Mouse (Mus musculus): ENCODE data around the gene Gsto1. TPM values are rescaled to one million over a fixed set of nuclear protein-coding genes. Genes with fewer than 3 reads are reported as not detected.

Gene Gsto1
- polyA plus RNA-seq, 1 experiment from 2014 or later, result 84.0 TPM

- Histone ChIP-seq H3K27me3 (replicated peaks) (no peaks in the 10 kb centered on the region), H3K9ac (no peak overlapping the region), H3K4me1 (replicated peaks) (peaks cover 42% of the 10 kb centered on the region), H3K36me3 (peaks cover 30% of the 10 kb centered on the region), H3K4me2 (no peak overlapping the region), H3K4me3 (no peak overlapping the region), H3K27ac (ENCODE audit: poor library complexity, severe bottlenecking) (no peak overlapping the region), H3K9me3 (replicated peaks) (no peaks in the 10 kb centered on the region)
- 67% methylated on average over 10 of the region's 10 CpGs for WGBS
- ATAC-seq (ENCODE audit: insufficient number of reproducible peaks, low FRiP score), result no peak
Measured at GRCm38 (mm10) chr19:47890489-47891130, 35.8 kb downstream of the Gsto1 start.

GRCm38 (mm10) chr19:47891562-47892312 is 37.0 kb downstream of the Gsto1 start:
- 68% methylated on average over 11 of the region's 11 CpGs for WGBS
- no peaks in the 10 kb centered on the region for H3K9me3 ChIP-seq (replicated peaks)
- 0 out of 2 replicates have a peak, but pooled peaks have one; percentile 22 for ATAC-seq (ENCODE audit: insufficient number of reproducible peaks, low FRiP score)

GRCm38 (mm10) chr19:47893092-47893491 is 38.3 kb downstream of the Gsto1 start:
- Histone ChIP-seq H3K9me3 (replicated peaks) (no peaks in the 10 kb centered on the region), H3K27ac (ENCODE audit: poor library complexity, severe bottlenecking) (no peak overlapping the region), H3K4me3 (no peak overlapping the region), H3K4me1 (replicated peaks) (peaks cover 33% of the 10 kb centered on the region), H3K36me3 (peaks cover 55% of the 10 kb centered on the region), H3K4me2 (no peak overlapping the region), H3K9ac (no peak overlapping the region), H3K27me3 (replicated peaks) (no peaks in the 10 kb centered on the region)
- no peak for ATAC-seq (ENCODE audit: insufficient number of reproducible peaks, low FRiP score)
- WGBS, result 90% methylated on average over 6 of the region's 6 CpGs

More at GRCm38 (mm10) chr19:47891562-47892312, 37.0 kb downstream of the Gsto1 start:
- Histone ChIP-seq H3K9ac (no peak overlapping the region), H3K4me3 (no peak overlapping the region), H3K27me3 (replicated peaks) (no peaks in the 10 kb centered on the region), H3K4me1 (replicated peaks) (peaks cover 30% of the 10 kb centered on the region), H3K36me3 (peaks cover 41% of the 10 kb centered on the region), H3K27ac (ENCODE audit: poor library complexity, severe bottlenecking) (no peak overlapping the region), H3K4me2 (no peak overlapping the region)

GRCm38 (mm10) chr19:47898472-47899079 is 43.8 kb downstream of the Gsto1 start:
- H3K27me3 ChIP-seq (replicated peaks), result no peaks in the 10 kb centered on the region
- H3K9ac ChIP-seq, result no peak overlapping the region
- H3K27ac ChIP-seq (ENCODE audit: poor library complexity, severe bottlenecking), result no peak overlapping the region
- no peaks in the 10 kb centered on the region for H3K9me3 ChIP-seq (replicated peaks)
- no peak overlapping the region for H3K4me2 ChIP-seq
- ATAC-seq (ENCODE audit: insufficient number of reproducible peaks, low FRiP score), result no peak
- H3K4me3 ChIP-seq, result no peak overlapping the region
- peaks cover 50% of the 10 kb centered on the region for H3K4me1 ChIP-seq (replicated peaks)
- 69% methylated on average over 8 of the region's 8 CpGs for WGBS
- H3K36me3 ChIP-seq, result peaks cover 57% of the 10 kb centered on the region

DNA sequence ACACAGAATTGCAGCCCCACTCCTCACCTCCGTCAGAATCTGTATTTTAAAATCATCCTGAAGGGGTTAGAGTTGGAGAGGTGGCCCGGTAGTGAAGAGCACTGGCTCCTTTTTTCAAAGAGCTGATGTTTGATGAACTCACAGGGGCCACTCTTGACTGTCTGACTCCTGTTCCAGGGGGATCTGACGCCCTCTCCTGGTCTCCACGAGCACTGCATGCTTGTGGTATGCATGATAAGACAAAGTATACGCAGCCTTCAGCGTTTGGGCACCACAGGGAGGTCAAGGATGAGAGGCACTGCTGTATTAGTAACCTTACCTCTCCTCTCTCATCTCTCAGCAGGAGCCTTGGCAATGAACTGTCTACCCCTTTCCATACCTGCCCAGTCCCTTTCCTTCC is 45.2 kb downstream of the Gsto1 start:
- ATAC-seq (ENCODE audit: insufficient number of reproducible peaks, low FRiP score), result no peak
- Histone ChIP-seq H3K27ac (ENCODE audit: poor library complexity, severe bottlenecking) (no peak overlapping the region), H3K9ac (no peak overlapping the region), H3K4me2 (no peak overlapping the region), H3K4me1 (replicated peaks) (peaks cover 61% of the 10 kb centered on the region), H3K27me3 (replicated peaks) (no peaks in the 10 kb centered on the region), H3K36me3 (peaks cover 43% of the 10 kb centered on the region), H3K9me3 (replicated peaks) (no peaks in the 10 kb centered on the region), H3K4me3 (no peak overlapping the region)
- WGBS, result 65% methylated on average over 6 of the region's 6 CpGs

- ATAC-seq (ENCODE audit: insufficient number of reproducible peaks, low FRiP score), result no peak
- Histone ChIP-seq H3K9me3 (replicated peaks) (no peaks in the 10 kb centered on the region), H3K9ac (no peak overlapping the region), H3K36me3 (peaks cover 37% of the 10 kb centered on the region), H3K27me3 (replicated peaks) (no peaks in the 10 kb centered on the region), H3K4me1 (replicated peaks) (peaks cover 66% of the 10 kb centered on the region), H3K4me3 (no peak overlapping the region), H3K4me2 (no peak overlapping the region), H3K27ac (ENCODE audit: poor library complexity, severe bottlenecking) (no peak overlapping the region)
- 76% methylated on average over 10 of the region's 10 CpGs for WGBS
Measured at GRCm38 (mm10) chr19:47900558-47900957, 45.8 kb downstream of the Gsto1 start.

GRCm38 (mm10) chr19:47902316-47903201 is 47.8 kb downstream of the Gsto1 start:
- Histone ChIP-seq H3K9me3 (replicated peaks) (no peaks in the 10 kb centered on the region), H3K4me1 (replicated peaks) (peaks cover 68% of the 10 kb centered on the region), H3K27ac (ENCODE audit: poor library complexity, severe bottlenecking) (peak overlapping the region; percentile 82), H3K4me2 (peak overlapping the region; percentile 44), H3K9ac (no peak overlapping the region), H3K36me3 (peaks cover 20% of the 10 kb centered on the region), H3K4me3 (no peak overlapping the region), H3K27me3 (replicated peaks) (no peaks in the 10 kb centered on the region)
- WGBS, result 56% methylated on average over 13 of the region's 13 CpGs
- peak; percentile 46; the same call in 1 of the 2 replicates for ATAC-seq (ENCODE audit: insufficient number of reproducible peaks, low FRiP score)

GRCm38 (mm10) chr19:47903679-47904078 is 48.9 kb downstream of the Gsto1 start:
- Histone ChIP-seq H3K27me3 (replicated peaks) (no peaks in the 10 kb centered on the region), H3K9ac (0 out of 2 replicates have a peak overlapping the region, but pooled peaks have one; percentile 4), H3K4me3 (no peak overlapping the region), H3K36me3 (peaks cover 16% of the 10 kb centered on the region), H3K27ac (ENCODE audit: poor library complexity, severe bottlenecking) (peak overlapping the region; percentile 82), H3K4me2 (0 out of 2 replicates have a peak overlapping the region, but pooled peaks have one; percentile 4), H3K9me3 (replicated peaks) (no peaks in the 10 kb centered on the region), H3K4me1 (replicated peaks) (peaks cover 63% of the 10 kb centered on the region)
- WGBS, result 75% methylated on average over 4 of the region's 4 CpGs
- ATAC-seq (ENCODE audit: insufficient number of reproducible peaks, low FRiP score), result no peak

DNA sequence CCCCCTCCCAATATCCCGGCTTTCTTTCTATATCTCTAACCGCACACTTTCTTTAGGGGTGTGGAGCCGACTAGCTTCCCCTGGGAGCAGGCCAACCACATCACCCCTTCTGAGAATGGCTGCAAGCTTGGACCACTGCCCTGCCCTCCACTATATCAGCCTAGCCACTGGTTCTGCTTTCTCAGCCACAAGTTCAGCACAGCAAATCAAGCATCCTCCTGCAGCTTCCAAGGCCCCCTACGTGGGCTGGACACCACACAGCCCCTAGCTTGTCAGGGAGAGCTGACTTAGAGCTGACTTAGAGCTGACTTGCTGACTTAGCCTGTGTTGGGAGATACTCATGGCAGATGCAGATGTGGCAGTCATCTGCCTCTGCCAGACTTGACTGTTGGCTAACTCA is 50.3 kb downstream of the Gsto1 start:
- Histone ChIP-seq H3K36me3 (peaks cover 10% of the 10 kb centered on the region), H3K4me1 (replicated peaks) (peaks cover 73% of the 10 kb centered on the region), H3K27me3 (replicated peaks) (no peaks in the 10 kb centered on the region), H3K4me2 (no peak overlapping the region), H3K27ac (ENCODE audit: poor library complexity, severe bottlenecking) (peak overlapping the region; percentile 19; the same call in 1 of the 2 replicates), H3K4me3 (no peak overlapping the region), H3K9ac (no peak overlapping the region), H3K9me3 (replicated peaks) (no peaks in the 10 kb centered on the region)
- 80% methylated on average over 4 of the region's 4 CpGs for WGBS
- ATAC-seq (ENCODE audit: insufficient number of reproducible peaks, low FRiP score), result no peak

GRCm38 (mm10) chr19:47905603-47906002 is 50.8 kb downstream of the Gsto1 start:
- Histone ChIP-seq H3K4me3 (no peak overlapping the region), H3K4me1 (replicated peaks) (peaks cover 73% of the 10 kb centered on the region), H3K27me3 (replicated peaks) (no peaks in the 10 kb centered on the region), H3K27ac (ENCODE audit: poor library complexity, severe bottlenecking) (no peak overlapping the region), H3K9me3 (replicated peaks) (no peaks in the 10 kb centered on the region), H3K36me3 (peaks cover 5% of the 10 kb centered on the region), H3K4me2 (no peak overlapping the region), H3K9ac (no peak overlapping the region)
- 80% methylated on average over 5 of the region's 5 CpGs for WGBS
- no peak for ATAC-seq (ENCODE audit: insufficient number of reproducible peaks, low FRiP score)

Measured in heart, embryonic 12.5 days (tissue).